Mouse (Mus musculus): Measurements from ENCODE around the gene Tnfsf11. TPM values are rescaled to one million over a fixed set of nuclear protein-coding genes. Genes with fewer than 3 reads are reported as not detected.

Tnfsf11 gene
- not detected in 2 replicates for polyA plus RNA-seq (2014; fragmentation: Nextera tagmentation; extraction: Ambion mirVana)

GRCm38 (mm10) chr14:78307286-78308237 lies at the start of gene Tnfsf11:
Gene Tnfsf11, minus strand, starts transcription at chr14:78308043.
- DNase-seq (peak; percentile 42), ATAC-seq (ENCODE audit: low FRiP score, low TSS enrichment) (no peak; the same call in none of the 2 replicates)
- H3K27me3 ChIP-seq (ENCODE audit: control insufficient read depth, insufficient read depth, low read length), result peaks cover 21% of the 10 kb centered on the region

GRCm38 (mm10) chr14:78356764-78357163 lies 48.9 kb upstream of the Tnfsf11 start:
- Histone ChIP-seq H3K27ac (replicated peaks; ENCODE audit: low read depth, low read length) (no peak overlapping the region), H3K27me3 (ENCODE audit: control insufficient read depth, insufficient read depth, low read length) (no peaks in the 10 kb centered on the region), H3K9me3 (ENCODE audit: control insufficient read depth, low read length) (no peaks in the 10 kb centered on the region), H3K4me2 (ENCODE audit: low read length) (no peak overlapping the region), H3K36me3 (ENCODE audit: control insufficient read depth, insufficient read depth, low read length) (no peaks in the 10 kb centered on the region), H3K4me1 (ENCODE audit: control insufficient read depth, insufficient read depth, low read length) (no peaks in the 10 kb centered on the region), H3K9ac (replicated peaks; ENCODE audit: low read length) (no peak overlapping the region), H3K4me3 (replicated peaks; ENCODE audit: low read depth, low read length) (no peak overlapping the region)
- 68% methylated on average over 8 of the region's 8 CpGs for WGBS
- DNase-seq (no peak), ATAC-seq (ENCODE audit: low FRiP score, low TSS enrichment) (no peak)

More at GRCm38 (mm10) chr14:78307286-78308237, at the start of gene Tnfsf11:
- Histone ChIP-seq H3K4me3 (replicated peaks; ENCODE audit: low read depth, low read length) (peak within 1 kb of the TSS; percentile 39), H3K4me2 (ENCODE audit: low read length) (peak within 1 kb of the TSS; percentile 73), H3K9me3 (ENCODE audit: control insufficient read depth, low read length) (no peaks in the 10 kb centered on the region), H3K4me1 (ENCODE audit: control insufficient read depth, insufficient read depth, low read length) (0 out of 2 replicates have a peak, but pooled peaks cover 6% of the 10 kb centered on the region), H3K9ac (replicated peaks; ENCODE audit: low read length) (peak within 1 kb of the TSS; percentile 48), H3K36me3 (ENCODE audit: control insufficient read depth, insufficient read depth, low read length) (no peaks in the 10 kb centered on the region), H3K27ac (replicated peaks; ENCODE audit: low read depth, low read length) (no peak within 1 kb of the TSS)
- 1% methylated on average over 45 of the region's 51 CpGs for WGBS

GRCm38 (mm10) chr14:78355381-78355780 lies 47.5 kb upstream of the Tnfsf11 start:
- Histone ChIP-seq H3K4me3 (replicated peaks; ENCODE audit: low read depth, low read length) (no peak overlapping the region), H3K9me3 (ENCODE audit: control insufficient read depth, low read length) (no peaks in the 10 kb centered on the region), H3K4me2 (ENCODE audit: low read length) (no peak overlapping the region), H3K4me1 (ENCODE audit: control insufficient read depth, insufficient read depth, low read length) (no peaks in the 10 kb centered on the region), H3K27me3 (ENCODE audit: control insufficient read depth, insufficient read depth, low read length) (no peaks in the 10 kb centered on the region), H3K9ac (replicated peaks; ENCODE audit: low read length) (no peak overlapping the region), H3K27ac (replicated peaks; ENCODE audit: low read depth, low read length) (no peak overlapping the region), H3K36me3 (ENCODE audit: control insufficient read depth, insufficient read depth, low read length) (no peaks in the 10 kb centered on the region)
- 90% methylated on average over 4 of the region's 4 CpGs for WGBS
- ATAC-seq (ENCODE audit: low FRiP score, low TSS enrichment) (no peak), DNase-seq (no peak)

- no peak overlapping the region for H3K27ac ChIP-seq (replicated peaks; ENCODE audit: low read depth, low read length)
- H3K4me2 ChIP-seq (ENCODE audit: low read length), result no peak overlapping the region
- no peak for ATAC-seq (ENCODE audit: low FRiP score, low TSS enrichment)
- 87% methylated on average over 4 of the region's 4 CpGs for WGBS
- H3K4me3 ChIP-seq (replicated peaks; ENCODE audit: low read depth, low read length), result no peak overlapping the region
- H3K27me3 ChIP-seq (ENCODE audit: control insufficient read depth, insufficient read depth, low read length), result no peaks in the 10 kb centered on the region
- no peaks in the 10 kb centered on the region for H3K9me3 ChIP-seq (ENCODE audit: control insufficient read depth, low read length)
- DNase-seq, result no peak
- H3K9ac ChIP-seq (replicated peaks; ENCODE audit: low read length), result no peak overlapping the region
- H3K36me3 ChIP-seq (ENCODE audit: control insufficient read depth, insufficient read depth, low read length), result no peaks in the 10 kb centered on the region
- no peaks in the 10 kb centered on the region for H3K4me1 ChIP-seq (ENCODE audit: control insufficient read depth, insufficient read depth, low read length)
Observed at GRCm38 (mm10) chr14:78352865-78353264, 45.0 kb upstream of the Tnfsf11 start.

- DNase-seq (no peak), ATAC-seq (ENCODE audit: low FRiP score, low TSS enrichment) (no peak)
- Histone ChIP-seq H3K9me3 (ENCODE audit: control insufficient read depth, low read length) (no peaks in the 10 kb centered on the region), H3K4me2 (ENCODE audit: low read length) (no peak overlapping the region), H3K9ac (replicated peaks; ENCODE audit: low read length) (no peak overlapping the region), H3K36me3 (ENCODE audit: control insufficient read depth, insufficient read depth, low read length) (no peaks in the 10 kb centered on the region), H3K4me1 (ENCODE audit: control insufficient read depth, insufficient read depth, low read length) (no peaks in the 10 kb centered on the region), H3K27ac (replicated peaks; ENCODE audit: low read depth, low read length) (no peak overlapping the region), H3K4me3 (replicated peaks; ENCODE audit: low read depth, low read length) (no peak overlapping the region), H3K27me3 (ENCODE audit: control insufficient read depth, insufficient read depth, low read length) (no peaks in the 10 kb centered on the region)
- WGBS, result 96% methylated on average over 7 of the region's 7 CpGs
Observed at GRCm38 (mm10) chr14:78351544-78351943, 43.7 kb upstream of the Tnfsf11 start.

- WGBS, result 95% methylated on average over 2 of the region's 2 CpGs
- Histone ChIP-seq H3K4me3 (replicated peaks; ENCODE audit: low read depth, low read length) (no peak overlapping the region), H3K9ac (replicated peaks; ENCODE audit: low read length) (no peak overlapping the region), H3K9me3 (ENCODE audit: control insufficient read depth, low read length) (no peaks in the 10 kb centered on the region), H3K27me3 (ENCODE audit: control insufficient read depth, insufficient read depth, low read length) (no peaks in the 10 kb centered on the region), H3K36me3 (ENCODE audit: control insufficient read depth, insufficient read depth, low read length) (no peaks in the 10 kb centered on the region), H3K4me1 (ENCODE audit: control insufficient read depth, insufficient read depth, low read length) (no peaks in the 10 kb centered on the region), H3K27ac (replicated peaks; ENCODE audit: low read depth, low read length) (no peak overlapping the region), H3K4me2 (ENCODE audit: low read length) (no peak overlapping the region)
- DNase-seq (no peak), ATAC-seq (ENCODE audit: low FRiP score, low TSS enrichment) (no peak)
Observed at GRCm38 (mm10) chr14:78347715-78348114, 39.9 kb upstream of the Tnfsf11 start.

- H3K4me1 ChIP-seq (ENCODE audit: control insufficient read depth, insufficient read depth, low read length), result no peaks in the 10 kb centered on the region
- no peaks in the 10 kb centered on the region for H3K9me3 ChIP-seq (ENCODE audit: control insufficient read depth, low read length)
- H3K4me2 ChIP-seq (ENCODE audit: low read length), result no peak overlapping the region
- H3K9ac ChIP-seq (replicated peaks; ENCODE audit: low read length), result no peak overlapping the region
- 67% methylated on average over 8 of the region's 8 CpGs for WGBS
- H3K27me3 ChIP-seq (ENCODE audit: control insufficient read depth, insufficient read depth, low read length), result no peaks in the 10 kb centered on the region
- H3K36me3 ChIP-seq (ENCODE audit: control insufficient read depth, insufficient read depth, low read length), result no peaks in the 10 kb centered on the region
- H3K4me3 ChIP-seq (replicated peaks; ENCODE audit: low read depth, low read length), result no peak overlapping the region
- DNase-seq, result no peak
- ATAC-seq (ENCODE audit: low FRiP score, low TSS enrichment), result no peak
- no peak overlapping the region for H3K27ac ChIP-seq (replicated peaks; ENCODE audit: low read depth, low read length)
Observed at GRCm38 (mm10) chr14:78343007-78343406, 35.2 kb upstream of the Tnfsf11 start.

- ATAC-seq (ENCODE audit: low FRiP score, low TSS enrichment), result no peak
Observed at GRCm38 (mm10) chr14:78342146-78342545, 34.3 kb upstream of the Tnfsf11 start.

GRCm38 (mm10) chr14:78333341-78333740 lies 25.5 kb upstream of the Tnfsf11 start:
- Histone ChIP-seq H3K9ac (replicated peaks; ENCODE audit: low read length) (no peak overlapping the region), H3K4me1 (ENCODE audit: control insufficient read depth, insufficient read depth, low read length) (no peaks in the 10 kb centered on the region), H3K4me3 (replicated peaks; ENCODE audit: low read depth, low read length) (no peak overlapping the region), H3K27me3 (ENCODE audit: control insufficient read depth, insufficient read depth, low read length) (no peaks in the 10 kb centered on the region), H3K36me3 (ENCODE audit: control insufficient read depth, insufficient read depth, low read length) (no peaks in the 10 kb centered on the region), H3K27ac (replicated peaks; ENCODE audit: low read depth, low read length) (no peak overlapping the region), H3K9me3 (ENCODE audit: control insufficient read depth, low read length) (no peaks in the 10 kb centered on the region), H3K4me2 (ENCODE audit: low read length) (no peak overlapping the region)
- no peak for ATAC-seq (ENCODE audit: low FRiP score, low TSS enrichment)
- WGBS, result 85% methylated on average over 3 of the region's 3 CpGs
- DNase-seq, result no peak

More at GRCm38 (mm10) chr14:78342146-78342545, 34.3 kb upstream of the Tnfsf11 start:
- Histone ChIP-seq H3K9ac (replicated peaks; ENCODE audit: low read length) (no peak overlapping the region), H3K9me3 (ENCODE audit: control insufficient read depth, low read length) (no peaks in the 10 kb centered on the region), H3K4me2 (ENCODE audit: low read length) (no peak overlapping the region), H3K4me1 (ENCODE audit: control insufficient read depth, insufficient read depth, low read length) (no peaks in the 10 kb centered on the region), H3K36me3 (ENCODE audit: control insufficient read depth, insufficient read depth, low read length) (no peaks in the 10 kb centered on the region), H3K27ac (replicated peaks; ENCODE audit: low read depth, low read length) (no peak overlapping the region), H3K27me3 (ENCODE audit: control insufficient read depth, insufficient read depth, low read length) (no peaks in the 10 kb centered on the region), H3K4me3 (replicated peaks; ENCODE audit: low read depth, low read length) (no peak overlapping the region)
- no peak for DNase-seq
- 94% methylated on average over 4 of the region's 4 CpGs for WGBS
